Mouse (Mus musculus) limb, embryonic 15.5 days (tissue): ENCODE results near the gene Crocc. TPM values are rescaled to one million over a fixed set of nuclear protein-coding genes. Genes with fewer than 3 reads are reported as not detected.

ENCODE experiments used
- ATAC-seq: fragments of 200-750 bp; cut with Nextera tagmentation; 2 replicates; pipeline ENCODE4 v1.8.0; 2017; ENCODE audit warnings: low read depth, moderate TSS enrichment; ENCODE audit not compliant: insufficient number of reproducible peaks, low FRiP score, low TSS enrichment
- H3K27ac ChIP-seq: fragments of 300-500 bp; sonication (generic); 2 replicates; pipeline ENCODE4 v1.5.1; 2015; ENCODE audit warnings: moderate library complexity, mild to moderate bottlenecking, inconsistent platforms
- H3K27me3 ChIP-seq: fragments of 300-500 bp; sonication (generic); 2 replicates; pipeline ENCODE4 v1.6.1; 2015; ENCODE audit warnings: inconsistent platforms
- H3K36me3 ChIP-seq: fragments of 300-500 bp; sonication (generic); 2 replicates; pipeline ENCODE4 v1.6.1; 2015; ENCODE audit warnings: inconsistent platforms
- H3K4me1 ChIP-seq: fragments of 300-500 bp; sonication (generic); 2 replicates; pipeline ENCODE4 v1.6.1; 2015; ENCODE audit warnings: inconsistent platforms
- H3K4me2 ChIP-seq: fragments of 300-500 bp; sonication (generic); 2 replicates; pipeline ENCODE4 v1.6.1; 2015; ENCODE audit warnings: mild to moderate bottlenecking, inconsistent platforms
- H3K4me3 ChIP-seq: fragments of 300-500 bp; sonication (generic); 2 replicates; pipeline ENCODE4 v1.5.1; 2015; ENCODE audit warnings: mild to moderate bottlenecking, inconsistent platforms
- H3K9ac ChIP-seq: fragments of 300-500 bp; sonication (generic); 2 replicates; pipeline ENCODE4 v1.6.1; 2015; ENCODE audit warnings: inconsistent platforms
- H3K9me3 ChIP-seq: fragments of 300-500 bp; sonication (generic); 2 replicates; pipeline ENCODE4 v1.6.1; 2016; ENCODE audit warnings: inconsistent platforms
- WGBS: fragments of 180-500 bp; shearing (Covaris S2); methylation state at CpG from one replicate; pipeline ENCODE4 v1.1.7; 2015; 5-methylcytosine and 5-hydroxymethylcytosine counted together
- polyA plus RNA-seq: library from polyadenylated mRNA; unstranded; fragments of >200 nt; fragmentation: Nextera tagmentation; extraction: Ambion mirVana; gene quantifications from 2 replicates; pipeline ENCODE4 v1.2.1, GENCODE M21; 2015

Gene Crocc
- 4.0 and 5.8 TPM in 2 replicates for polyA plus RNA-seq

- peak within 1 kb of the TSS; percentile 73 for H3K4me3 ChIP-seq
- H3K27me3 ChIP-seq = no peaks in the 10 kb centered on the region
- peaks cover 10% of the 10 kb centered on the region for H3K36me3 ChIP-seq
- no peaks in the 10 kb centered on the region for H3K9me3 ChIP-seq
- H3K27ac ChIP-seq = peak within 1 kb of the TSS; percentile 88
- peaks cover 12% of the 10 kb centered on the region for H3K4me1 ChIP-seq
- under 1% methylated on average over 75 of the region's 77 CpGs for whole genome bisulfite sequencing
- peak; percentile 96 for ATAC-seq
- H3K4me2 ChIP-seq = peak within 1 kb of the TSS; percentile 77
- peak within 1 kb of the TSS; percentile 76 for H3K9ac ChIP-seq
Observed at GRCm38 (mm10) chr4:141060426-141061301, at the start of gene Crocc. Gene Crocc (minus strand): TSS chr4:141060550.

DNA sequence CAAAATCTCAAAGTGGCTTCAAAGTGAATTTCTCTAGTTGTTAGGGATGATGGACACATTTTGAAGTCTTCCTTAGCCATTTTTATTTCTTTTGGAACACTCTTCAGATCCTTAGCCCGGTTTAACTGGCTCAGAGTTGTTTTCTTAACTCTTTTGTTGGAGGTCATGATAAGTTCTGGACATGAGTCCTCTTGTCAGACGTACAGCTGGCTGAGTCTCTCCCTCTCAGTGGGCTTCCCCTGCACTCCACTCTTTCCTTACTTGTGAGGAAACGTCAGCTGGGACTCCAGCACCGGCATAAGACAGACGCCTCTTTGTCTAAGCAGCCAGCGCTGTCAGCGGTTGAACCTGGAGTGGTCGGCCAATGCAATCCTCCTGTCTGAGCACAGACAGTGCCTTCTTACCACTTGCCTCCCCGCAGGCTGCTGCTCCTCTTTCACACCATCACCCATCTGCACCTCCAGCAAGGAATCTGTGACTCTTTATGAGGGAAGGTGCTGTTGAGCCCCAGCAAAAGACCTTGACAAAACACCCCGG lies 47.9 kb upstream of the Crocc start:
- 52% methylated on average over 10 of the region's 10 CpGs for WGBS
- no peak overlapping the region for H3K9ac ChIP-seq
- H3K27me3 ChIP-seq = no peaks in the 10 kb centered on the region
- ATAC-seq = no peak
- H3K4me1 ChIP-seq = 0 out of 2 replicates have a peak, but pooled peaks cover 3% of the 10 kb centered on the region
- 0 out of 2 replicates have a peak, but pooled peaks cover 3% of the 10 kb centered on the region for H3K9me3 ChIP-seq
- H3K4me2 ChIP-seq = no peak overlapping the region
- H3K36me3 ChIP-seq = peaks cover 30% of the 10 kb centered on the region
- H3K27ac ChIP-seq = peak overlapping the region; percentile 61; the same call in 1 of the 2 replicates
- no peak overlapping the region for H3K4me3 ChIP-seq

GRCm38 (mm10) chr4:141106526-141107183 lies 46.3 kb upstream of the Crocc start:
- Histone ChIP-seq H3K27me3 (no peaks in the 10 kb centered on the region), H3K9me3 (0 out of 2 replicates have a peak, but pooled peaks cover 3% of the 10 kb centered on the region), H3K27ac (no peak overlapping the region), H3K9ac (no peak overlapping the region), H3K36me3 (peaks cover 15% of the 10 kb centered on the region), H3K4me2 (no peak overlapping the region), H3K4me3 (no peak overlapping the region), H3K4me1 (no peaks in the 10 kb centered on the region)
- no peak for ATAC-seq
- WGBS = 71% methylated on average over 16 of the region's 16 CpGs

DNA sequence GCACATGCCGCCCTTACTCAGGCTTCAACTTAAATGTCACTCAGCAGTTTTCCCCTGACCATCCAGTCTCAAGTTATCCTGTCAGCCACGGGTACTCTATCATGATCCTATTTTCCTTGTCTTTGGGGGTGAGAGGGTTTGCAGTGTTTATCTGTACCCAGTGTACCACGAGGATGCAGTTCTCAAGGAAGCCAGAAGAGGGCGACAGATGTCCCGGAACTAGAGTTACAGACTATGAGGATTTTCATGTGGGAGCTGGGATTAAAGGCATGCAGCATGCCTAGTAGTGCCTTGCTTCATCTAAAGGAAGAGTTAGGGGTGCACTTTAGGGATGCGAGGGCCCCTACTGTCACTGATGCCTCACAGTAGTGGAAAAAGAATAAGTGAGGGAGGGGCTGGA lies 41.5 kb upstream of the Crocc start:
- no peak overlapping the region for H3K4me2 ChIP-seq
- H3K4me3 ChIP-seq = no peak overlapping the region
- H3K36me3 ChIP-seq = no peaks in the 10 kb centered on the region
- no peaks in the 10 kb centered on the region for H3K9me3 ChIP-seq
- no peak overlapping the region for H3K27ac ChIP-seq
- H3K4me1 ChIP-seq = no peaks in the 10 kb centered on the region
- 66% methylated on average over 6 of the region's 6 CpGs for WGBS
- no peak for ATAC-seq
- H3K27me3 ChIP-seq = no peaks in the 10 kb centered on the region
- no peak overlapping the region for H3K9ac ChIP-seq

GRCm38 (mm10) chr4:141101291-141101690 lies 40.9 kb upstream of the Crocc start:
- Histone ChIP-seq H3K27me3 (no peaks in the 10 kb centered on the region), H3K4me1 (no peaks in the 10 kb centered on the region), H3K4me2 (no peak overlapping the region), H3K27ac (no peak overlapping the region), H3K36me3 (no peaks in the 10 kb centered on the region), H3K9ac (no peak overlapping the region), H3K4me3 (no peak overlapping the region), H3K9me3 (no peaks in the 10 kb centered on the region)
- ATAC-seq = no peak
- WGBS = 92% methylated on average over 9 of the region's 9 CpGs

DNA sequence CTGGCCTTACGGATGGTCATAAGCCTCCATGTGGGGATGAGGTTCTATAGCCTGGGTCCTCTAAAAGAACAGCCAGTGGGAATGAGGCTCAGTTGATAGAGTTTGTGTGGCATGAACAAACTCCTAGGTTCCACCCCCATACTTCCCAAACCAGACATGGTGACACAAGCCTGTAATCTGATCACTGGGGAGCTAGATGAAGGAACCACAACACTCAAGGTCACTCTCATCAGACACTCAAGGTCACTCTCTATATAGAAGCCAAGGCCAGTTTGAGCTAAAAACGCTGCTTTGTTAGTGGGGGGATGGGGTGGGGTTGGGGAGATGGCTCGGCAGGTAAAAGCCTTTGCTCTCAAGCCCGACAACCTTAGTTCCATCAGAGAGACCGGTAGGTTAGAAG lies 39.6 kb upstream of the Crocc start:
- Histone ChIP-seq H3K9ac (no peak overlapping the region), H3K4me1 (no peaks in the 10 kb centered on the region), H3K4me2 (no peak overlapping the region), H3K27me3 (no peaks in the 10 kb centered on the region), H3K4me3 (no peak overlapping the region), H3K36me3 (no peaks in the 10 kb centered on the region), H3K27ac (no peak overlapping the region), H3K9me3 (no peaks in the 10 kb centered on the region)
- ATAC-seq = no peak
- WGBS = 79% methylated on average over 5 of the region's 5 CpGs

DNA sequence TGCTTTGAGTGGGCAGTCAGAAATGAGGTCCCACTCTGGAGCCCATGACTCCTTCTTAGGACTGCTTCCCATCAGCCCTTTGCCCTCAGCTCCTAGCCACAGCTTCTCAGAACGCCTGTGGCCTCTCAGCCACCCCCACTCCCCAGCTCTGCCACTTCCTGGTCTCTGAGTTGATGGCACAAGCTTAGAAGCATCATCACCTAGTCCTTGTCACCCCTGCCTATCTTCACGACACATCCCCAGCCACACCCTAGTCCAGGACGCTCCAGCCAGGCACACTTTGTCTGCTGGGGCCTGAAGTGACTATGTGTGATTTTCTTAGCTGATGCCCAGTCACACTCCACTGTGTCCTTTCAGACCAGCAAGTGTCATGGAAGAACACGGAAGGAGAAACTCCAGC lies 38.6 kb upstream of the Crocc start:
- WGBS = 79% methylated on average over 4 of the region's 4 CpGs
- Histone ChIP-seq H3K9me3 (no peaks in the 10 kb centered on the region), H3K4me3 (no peak overlapping the region), H3K4me2 (no peak overlapping the region), H3K9ac (no peak overlapping the region), H3K27ac (no peak overlapping the region), H3K27me3 (no peaks in the 10 kb centered on the region), H3K36me3 (no peaks in the 10 kb centered on the region), H3K4me1 (no peaks in the 10 kb centered on the region)
- ATAC-seq = no peak

GRCm38 (mm10) chr4:141096710-141097109 lies 36.4 kb upstream of the Crocc start:
- 24% methylated on average over 9 of the region's 9 CpGs for WGBS
- ATAC-seq = no peak; the same call in 1 of the 2 replicates
- H3K27ac ChIP-seq = no peak overlapping the region
- H3K9ac ChIP-seq = no peak overlapping the region
- no peaks in the 10 kb centered on the region for H3K27me3 ChIP-seq
- H3K4me3 ChIP-seq = no peak overlapping the region
- no peaks in the 10 kb centered on the region for H3K4me1 ChIP-seq
- H3K36me3 ChIP-seq = no peaks in the 10 kb centered on the region
- H3K9me3 ChIP-seq = no peaks in the 10 kb centered on the region
- H3K4me2 ChIP-seq = no peak overlapping the region

DNA sequence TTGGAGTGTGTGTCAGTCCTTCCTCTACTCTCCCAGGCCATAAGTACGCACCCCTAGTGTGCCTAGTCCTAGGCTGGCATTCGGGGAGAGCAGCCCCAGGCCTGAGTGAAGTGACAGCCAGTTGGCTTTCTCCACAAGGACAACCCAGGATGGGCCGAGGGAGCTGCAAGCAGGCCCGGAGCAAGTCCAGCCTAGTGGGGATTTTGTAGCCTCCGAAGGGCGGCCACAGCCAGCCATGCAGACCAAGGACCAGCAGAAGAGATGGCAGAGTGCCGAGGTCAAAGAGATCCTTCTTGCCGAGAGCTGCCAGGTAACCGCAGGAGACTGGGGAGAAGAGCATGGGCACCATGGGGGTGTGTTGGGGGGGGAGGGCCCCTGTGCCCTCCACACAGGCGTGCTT lies 34.7 kb upstream of the Crocc start:
- H3K4me1 ChIP-seq = no peaks in the 10 kb centered on the region
- no peaks in the 10 kb centered on the region for H3K36me3 ChIP-seq
- H3K9ac ChIP-seq = no peak overlapping the region
- no peak overlapping the region for H3K4me3 ChIP-seq
- no peak overlapping the region for H3K4me2 ChIP-seq
- 79% methylated on average over 10 of the region's 10 CpGs for WGBS
- no peak for ATAC-seq
- no peaks in the 10 kb centered on the region for H3K9me3 ChIP-seq
- no peak overlapping the region for H3K27ac ChIP-seq
- no peaks in the 10 kb centered on the region for H3K27me3 ChIP-seq

- H3K27ac ChIP-seq = no peak overlapping the region
- H3K4me3 ChIP-seq = no peak overlapping the region
- no peak overlapping the region for H3K9ac ChIP-seq
- 68% methylated on average over 9 of the region's 9 CpGs for WGBS
- no peaks in the 10 kb centered on the region; the same call in 1 of the 2 replicates for H3K4me1 ChIP-seq
- H3K27me3 ChIP-seq = no peaks in the 10 kb centered on the region
- H3K4me2 ChIP-seq = no peak overlapping the region
- H3K36me3 ChIP-seq = no peaks in the 10 kb centered on the region
- no peak for ATAC-seq
- no peaks in the 10 kb centered on the region for H3K9me3 ChIP-seq
Observed at GRCm38 (mm10) chr4:141088714-141089113, 28.4 kb upstream of the Crocc start.

GRCm38 (mm10) chr4:141088033-141088432 lies 27.7 kb upstream of the Crocc start, which contains the start of gene Spata21:
Gene Spata21 (plus strand): TSS chr4:141088333.
- Histone ChIP-seq H3K4me3 (no peak within 1 kb of the TSS), H3K4me1 (no peaks in the 10 kb centered on the region; the same call in 1 of the 2 replicates), H3K36me3 (no peaks in the 10 kb centered on the region), H3K4me2 (no peak within 1 kb of the TSS), H3K9ac (no peak within 1 kb of the TSS), H3K9me3 (no peaks in the 10 kb centered on the region), H3K27ac (no peak within 1 kb of the TSS), H3K27me3 (no peaks in the 10 kb centered on the region)
- ATAC-seq = no peak
- WGBS = 70% methylated on average over 6 of the region's 6 CpGs

DNA sequence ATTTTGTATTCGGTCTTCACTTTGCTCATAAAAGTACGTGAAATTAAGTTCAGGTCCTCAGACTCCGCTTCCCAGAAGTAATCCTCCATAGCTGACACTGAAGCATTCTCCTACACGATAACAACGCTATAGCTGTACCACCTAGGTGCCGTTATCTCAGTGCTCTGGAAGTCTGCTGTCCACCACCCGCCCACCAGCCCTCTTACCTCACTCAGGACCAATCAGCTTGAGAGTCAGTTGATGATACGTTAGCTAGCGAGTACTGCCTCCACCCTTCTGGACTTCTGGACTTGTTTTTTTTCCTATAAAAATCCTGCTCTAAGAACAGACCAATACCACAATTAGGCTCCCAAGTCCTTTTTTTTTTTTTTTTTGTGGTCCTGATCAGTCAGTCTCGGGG lies 26.5 kb upstream of the Crocc start:
- no peak overlapping the region for H3K27ac ChIP-seq
- H3K4me1 ChIP-seq = no peaks in the 10 kb centered on the region; the same call in 1 of the 2 replicates
- no peak overlapping the region for H3K9ac ChIP-seq
- H3K27me3 ChIP-seq = no peaks in the 10 kb centered on the region
- no peak overlapping the region for H3K4me2 ChIP-seq
- H3K4me3 ChIP-seq = no peak overlapping the region
- no peak for ATAC-seq
- no peaks in the 10 kb centered on the region for H3K9me3 ChIP-seq
- no peaks in the 10 kb centered on the region for H3K36me3 ChIP-seq
- WGBS = 61% methylated on average over 10 of the region's 10 CpGs
